Mouse (Mus musculus): ENCODE measurements around the gene Tmem19. TPM values are rescaled to one million over a fixed set of nuclear protein-coding genes. Genes with fewer than 3 reads are reported as not detected.

Tmem19 gene
- polyA plus RNA-seq, 1 experiment from 2014 or later, result 40.5 TPM

DNA sequence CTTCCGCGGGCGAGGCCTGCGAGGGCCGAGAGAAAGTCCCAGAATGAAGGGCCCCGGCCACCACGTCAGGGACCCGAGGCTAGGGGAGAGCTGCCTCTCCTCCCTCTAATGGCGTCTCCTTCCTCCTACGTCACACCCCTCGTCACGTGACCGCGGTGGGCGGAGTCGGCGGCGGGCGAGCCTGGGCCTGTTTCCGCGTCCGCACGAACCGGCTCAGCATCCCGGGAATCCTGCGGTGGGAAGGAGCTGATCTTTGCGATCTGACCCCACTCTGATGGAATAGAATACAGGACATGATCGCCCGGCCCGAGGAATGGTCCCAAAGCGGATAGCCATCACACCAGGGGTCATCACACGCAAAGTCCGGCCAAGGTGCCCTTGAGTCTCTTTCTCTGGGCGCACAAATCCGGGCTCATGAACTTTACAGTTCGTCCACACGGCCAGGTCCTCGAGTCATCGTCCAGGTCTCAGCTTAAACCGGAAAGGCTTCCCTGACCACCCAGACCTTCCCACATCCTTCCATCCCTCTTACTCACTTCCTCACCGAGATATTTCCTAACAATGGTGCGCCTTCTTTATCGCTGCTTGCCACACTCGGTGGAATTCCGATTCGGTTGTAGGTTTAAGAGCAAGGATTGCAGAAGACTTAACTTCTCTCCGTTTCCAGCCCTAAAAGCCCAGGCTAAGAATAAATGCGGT, 46.7 kb downstream of the Tmem19 start, which contains the start of gene Rab21:
Rab21 (minus strand) TSS at position 122 of the 699 bp plus-strand sequence.
- Histone ChIP-seq H3K4me3 (peak within 1 kb of the TSS; percentile 90), H3K9ac (replicated peaks) (peak within 1 kb of the TSS; percentile 95), H3K27me3 (no peaks in the 10 kb centered on the region), H3K4me1 (peaks cover 22% of the 10 kb centered on the region), H3K36me3 (no peaks in the 10 kb centered on the region), H3K27ac (replicated peaks) (peak within 1 kb of the TSS; percentile 91), H3K9me3 (no peaks in the 10 kb centered on the region), H3K4me2 (replicated peaks) (peak within 1 kb of the TSS; percentile 83)
- ATAC-seq (ENCODE audit: low FRiP score, low read depth), result peak; percentile 95
- under 1% methylated on average over 46 of the region's 48 CpGs for WGBS

DNA sequence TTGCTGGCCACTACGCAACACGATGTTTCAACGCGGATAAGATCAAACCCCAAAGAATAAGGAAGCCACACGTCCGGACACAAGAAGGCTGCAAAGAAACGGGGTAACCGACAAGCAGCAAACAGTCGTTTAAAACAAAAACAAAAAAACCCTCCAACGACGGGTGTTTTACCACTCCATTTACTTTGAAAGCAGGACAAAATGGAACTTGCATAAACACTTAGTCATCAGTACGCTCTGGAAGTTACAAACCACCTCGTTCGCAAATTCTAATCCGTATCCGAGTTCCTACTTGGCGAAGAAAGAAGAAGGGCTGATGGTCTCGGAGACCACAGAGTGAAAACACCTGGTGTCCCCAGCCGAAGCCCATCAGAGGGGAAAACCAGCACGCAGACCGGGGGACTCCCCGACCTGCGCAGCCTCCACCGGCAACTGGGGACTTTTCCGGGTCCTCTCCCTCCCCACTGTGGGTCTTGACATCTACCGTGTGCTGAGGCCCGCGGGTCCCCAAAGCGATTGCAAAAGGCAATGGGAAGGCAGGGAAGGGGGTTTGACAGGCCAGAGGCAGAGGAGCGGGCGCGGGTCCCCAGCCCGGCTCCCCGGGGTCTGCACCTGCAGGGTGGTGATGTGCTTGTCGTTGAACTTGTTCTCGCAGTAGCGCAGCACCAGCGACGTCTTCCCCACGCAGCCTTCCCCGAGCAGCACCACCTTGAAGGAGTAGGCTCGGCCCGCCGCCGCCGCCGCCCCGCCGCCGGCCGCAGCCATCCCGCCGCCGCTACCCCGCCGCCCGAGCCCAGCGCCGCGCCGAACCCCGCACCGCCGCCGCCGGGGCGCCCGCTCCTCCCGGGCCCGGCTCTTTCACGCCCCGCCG, 47.5 kb downstream of the Tmem19 start:
- WGBS, result 2% methylated on average over 53 of the region's 73 CpGs
- Histone ChIP-seq H3K4me1 (peaks cover 22% of the 10 kb centered on the region), H3K9me3 (no peaks in the 10 kb centered on the region), H3K9ac (replicated peaks) (peak overlapping the region; percentile 95), H3K36me3 (no peaks in the 10 kb centered on the region), H3K4me3 (peak overlapping the region; percentile 90), H3K4me2 (replicated peaks) (peak overlapping the region; percentile 83), H3K27me3 (no peaks in the 10 kb centered on the region), H3K27ac (replicated peaks) (peak overlapping the region; percentile 91)
- peak; percentile 77 for ATAC-seq (ENCODE audit: low FRiP score, low read depth)

DNA sequence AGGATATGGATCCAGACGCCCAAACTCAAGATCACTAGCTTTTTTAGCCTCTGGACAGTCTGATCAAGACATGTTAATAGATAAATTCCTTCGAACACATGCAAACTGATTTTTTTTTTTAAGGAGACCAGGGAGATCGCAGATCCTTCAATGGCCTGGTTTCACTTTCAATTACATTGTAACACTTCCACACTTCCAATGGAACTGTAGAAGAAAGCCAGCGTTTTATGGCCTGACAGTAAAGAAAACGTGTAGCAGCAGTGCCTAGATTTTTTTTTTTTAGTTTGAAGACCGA, 48.1 kb downstream of the Tmem19 start:
- H3K36me3 ChIP-seq, result no peaks in the 10 kb centered on the region
- H3K9ac ChIP-seq (replicated peaks), result peak overlapping the region; percentile 95
- no peak for ATAC-seq (ENCODE audit: low FRiP score, low read depth)
- 33% methylated on average over 6 of the region's 6 CpGs for WGBS
- peak overlapping the region; percentile 90 for H3K4me3 ChIP-seq
- H3K27me3 ChIP-seq, result no peaks in the 10 kb centered on the region
- H3K27ac ChIP-seq (replicated peaks), result no peak overlapping the region
- H3K4me1 ChIP-seq, result peaks cover 22% of the 10 kb centered on the region
- peak overlapping the region; percentile 83 for H3K4me2 ChIP-seq (replicated peaks)
- no peaks in the 10 kb centered on the region for H3K9me3 ChIP-seq

DNA sequence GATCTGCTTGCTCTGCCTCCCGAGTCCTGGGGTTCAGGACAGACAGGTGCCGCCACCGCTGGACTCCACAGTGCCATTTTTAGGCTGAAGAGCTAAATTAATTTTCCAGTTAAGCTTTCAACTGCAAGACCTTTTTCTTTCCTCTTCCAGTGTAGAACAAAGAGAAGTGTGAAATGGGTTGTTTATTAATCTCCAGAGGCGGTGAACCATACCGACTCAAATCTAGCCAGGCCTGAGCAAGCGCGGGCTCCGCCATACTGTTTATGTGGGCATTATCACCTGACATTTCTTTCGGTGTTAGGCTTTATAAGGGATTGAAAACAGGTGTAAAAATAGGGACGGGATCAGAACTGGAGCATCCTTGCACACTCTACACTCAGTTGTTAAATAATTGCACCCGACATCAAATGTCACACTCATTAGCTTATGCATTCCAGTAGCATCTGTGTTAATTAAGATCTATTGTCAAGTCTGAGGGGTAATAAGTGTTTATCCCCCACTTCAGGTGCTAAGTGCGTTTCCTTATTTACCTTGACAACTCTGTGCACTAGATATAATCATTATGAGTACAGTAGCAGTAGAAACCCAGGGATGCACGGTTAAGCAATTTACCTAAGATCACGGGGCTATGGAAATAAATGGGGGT, 48.5 kb downstream of the Tmem19 start:
- no peaks in the 10 kb centered on the region for H3K9me3 ChIP-seq
- H3K27ac ChIP-seq (replicated peaks), result no peak overlapping the region
- H3K9ac ChIP-seq (replicated peaks), result peak overlapping the region; percentile 95
- H3K27me3 ChIP-seq, result no peaks in the 10 kb centered on the region
- peak overlapping the region; percentile 83 for H3K4me2 ChIP-seq (replicated peaks)
- H3K4me3 ChIP-seq, result peak overlapping the region; percentile 90
- WGBS, result 77% methylated on average over 14 of the region's 14 CpGs
- no peaks in the 10 kb centered on the region for H3K36me3 ChIP-seq
- H3K4me1 ChIP-seq, result peaks cover 22% of the 10 kb centered on the region
- ATAC-seq (ENCODE audit: low FRiP score, low read depth), result no peak

DNA sequence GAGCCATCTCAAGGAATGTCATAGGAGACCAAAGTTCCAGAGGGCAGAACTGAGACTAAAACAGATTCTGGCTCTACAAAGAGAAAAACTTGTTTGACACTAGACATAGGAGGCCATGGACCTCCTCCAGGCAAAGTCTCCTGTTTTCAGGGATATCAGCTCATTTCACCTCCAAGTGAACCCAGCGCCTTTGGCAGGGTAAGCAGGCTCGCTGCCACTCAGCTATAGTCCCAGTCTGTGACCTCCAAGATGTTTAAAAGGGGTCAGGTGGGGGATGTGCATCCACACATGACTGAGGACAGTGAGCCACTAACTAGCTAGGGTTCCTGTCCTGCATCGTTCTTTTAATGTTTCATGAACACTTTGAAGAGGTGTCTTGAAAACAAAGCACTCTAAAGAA, 49.6 kb downstream of the Tmem19 start:
- H3K9me3 ChIP-seq, result no peaks in the 10 kb centered on the region
- peaks cover 22% of the 10 kb centered on the region for H3K4me1 ChIP-seq
- no peak overlapping the region for H3K9ac ChIP-seq (replicated peaks)
- no peak overlapping the region for H3K27ac ChIP-seq (replicated peaks)
- no peaks in the 10 kb centered on the region for H3K36me3 ChIP-seq
- no peaks in the 10 kb centered on the region for H3K27me3 ChIP-seq
- H3K4me2 ChIP-seq (replicated peaks), result peak overlapping the region; percentile 83; the same call in 1 of the 2 replicates
- no peak overlapping the region for H3K4me3 ChIP-seq
- WGBS, result 74% methylated on average over 3 of the region's 3 CpGs
- ATAC-seq (ENCODE audit: low FRiP score, low read depth), result no peak

DNA sequence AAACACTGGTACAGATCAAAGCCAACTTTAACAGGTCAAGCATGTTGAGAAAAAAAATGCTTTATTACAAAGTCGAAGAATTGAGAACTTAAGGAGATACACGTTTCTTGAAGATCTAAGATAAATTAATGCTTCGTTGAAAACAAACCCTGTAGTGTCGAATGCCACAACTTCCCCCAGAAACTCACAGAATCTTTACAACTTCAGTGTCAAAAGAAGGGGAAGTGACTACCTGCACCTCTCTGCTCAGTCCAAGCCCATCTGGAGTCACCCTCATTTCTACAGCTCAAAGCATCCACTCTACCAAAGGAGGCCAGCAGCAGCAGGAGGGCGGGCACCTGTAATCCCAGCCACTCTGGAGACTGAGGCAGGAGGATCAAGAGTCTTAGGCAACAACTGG, 50.1 kb downstream of the Tmem19 start:
- H3K9me3 ChIP-seq, result no peaks in the 10 kb centered on the region
- no peaks in the 10 kb centered on the region for H3K27me3 ChIP-seq
- no peak overlapping the region for H3K27ac ChIP-seq (replicated peaks)
- no peak for ATAC-seq (ENCODE audit: low FRiP score, low read depth)
- no peaks in the 10 kb centered on the region for H3K36me3 ChIP-seq
- H3K9ac ChIP-seq (replicated peaks), result no peak overlapping the region
- WGBS, result 91% methylated on average over 5 of the region's 5 CpGs
- no peak overlapping the region for H3K4me3 ChIP-seq
- peaks cover 22% of the 10 kb centered on the region for H3K4me1 ChIP-seq
- no peak overlapping the region for H3K4me2 ChIP-seq (replicated peaks)

DNA sequence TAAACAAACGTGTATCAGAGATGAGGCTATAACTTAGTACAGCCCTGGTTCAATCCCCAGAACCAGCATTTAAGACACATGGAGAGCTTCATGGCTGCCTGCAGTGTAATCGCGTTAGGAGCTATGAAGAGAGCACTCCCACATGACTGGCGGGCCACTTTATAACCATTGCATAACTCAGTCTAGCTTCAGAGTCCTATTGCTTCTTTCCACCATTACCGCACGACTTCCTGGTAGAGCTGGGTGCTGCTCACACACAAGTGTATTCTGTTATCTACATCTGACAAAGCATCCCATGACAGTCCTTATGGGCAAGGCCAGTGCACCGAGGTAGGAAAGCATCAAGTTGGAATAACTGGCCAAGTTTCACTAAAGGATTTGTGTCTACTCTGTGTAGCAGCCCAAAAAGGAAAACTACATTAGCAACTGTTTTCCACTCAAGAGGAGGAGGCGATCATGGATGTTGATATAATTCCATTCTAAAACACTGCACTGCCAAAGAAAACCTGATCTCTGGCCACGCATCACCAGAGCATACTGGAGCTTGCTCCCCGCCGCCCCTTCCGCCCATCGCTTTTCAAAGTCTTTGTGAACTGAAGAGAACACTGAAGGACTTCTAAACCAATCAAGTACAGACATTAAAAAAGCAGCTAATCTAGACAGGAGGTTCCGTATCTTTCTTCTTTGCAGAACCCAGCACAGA, 50.9 kb downstream of the Tmem19 start:
- no peak for ATAC-seq (ENCODE audit: low FRiP score, low read depth)
- H3K36me3 ChIP-seq, result no peaks in the 10 kb centered on the region
- H3K4me1 ChIP-seq, result peaks cover 22% of the 10 kb centered on the region
- H3K4me3 ChIP-seq, result no peak overlapping the region
- H3K9me3 ChIP-seq, result no peaks in the 10 kb centered on the region
- no peak overlapping the region for H3K4me2 ChIP-seq (replicated peaks)
- H3K27ac ChIP-seq (replicated peaks), result no peak overlapping the region
- WGBS, result 92% methylated on average over 14 of the region's 14 CpGs
- H3K9ac ChIP-seq (replicated peaks), result no peak overlapping the region
- no peaks in the 10 kb centered on the region for H3K27me3 ChIP-seq

DNA sequence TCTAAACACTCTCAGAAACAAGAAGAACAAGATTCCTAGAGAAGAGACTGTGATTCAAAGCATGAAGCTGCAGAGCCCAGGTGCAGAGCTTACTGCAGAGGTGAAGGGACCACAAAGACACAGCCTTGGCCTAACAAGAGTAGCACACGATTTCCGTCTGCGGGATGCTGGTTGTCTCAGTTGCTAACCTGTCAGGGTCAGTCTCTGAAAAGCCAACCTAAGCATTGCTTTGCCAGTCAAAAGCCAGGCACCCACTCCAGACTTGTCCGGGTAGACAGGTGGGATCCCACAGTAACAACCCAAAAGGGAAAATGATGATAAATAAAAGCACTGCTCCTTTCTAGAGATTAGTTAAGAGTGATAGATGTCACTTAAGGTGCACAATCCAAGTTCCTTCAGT, 53.1 kb downstream of the Tmem19 start:
- Histone ChIP-seq H3K27ac (replicated peaks) (no peak overlapping the region), H3K9ac (replicated peaks) (no peak overlapping the region), H3K9me3 (no peaks in the 10 kb centered on the region), H3K4me1 (peaks cover 20% of the 10 kb centered on the region), H3K36me3 (peaks cover 1% of the 10 kb centered on the region; the same call in 1 of the 2 replicates), H3K27me3 (no peaks in the 10 kb centered on the region), H3K4me2 (replicated peaks) (no peak overlapping the region), H3K4me3 (no peak overlapping the region)
- ATAC-seq (ENCODE audit: low FRiP score, low read depth), result no peak
- WGBS, result 96% methylated on average over 4 of the region's 4 CpGs

DNA sequence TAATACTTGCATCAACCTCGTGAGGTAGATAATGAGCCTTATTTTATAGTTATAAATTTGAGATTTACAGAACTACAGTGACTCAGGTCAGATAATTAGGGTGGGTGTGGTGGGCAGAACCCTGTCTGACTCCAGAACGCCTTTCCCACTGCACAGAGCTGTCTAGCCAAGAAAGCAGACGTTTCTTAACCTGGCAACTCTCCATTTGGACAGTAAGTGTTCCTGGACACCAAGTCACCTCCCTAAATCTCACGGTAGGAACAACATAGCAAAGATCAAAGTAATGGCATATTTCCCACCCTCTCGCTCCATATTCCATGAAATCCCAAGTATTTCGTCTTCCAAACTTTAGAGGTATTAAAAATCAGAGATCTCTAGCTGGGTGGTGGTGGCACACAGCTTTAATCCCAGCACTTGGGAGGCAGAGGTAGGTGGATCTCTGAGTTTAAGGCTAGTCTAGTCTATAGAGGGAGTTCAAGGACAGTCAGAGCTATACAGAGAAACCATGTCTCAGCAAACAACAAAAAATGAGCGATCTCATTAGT, 54.9 kb downstream of the Tmem19 start:
- ATAC-seq (ENCODE audit: low FRiP score, low read depth), result no peak
- H3K4me1 ChIP-seq, result peaks cover 2% of the 10 kb centered on the region; the same call in 1 of the 2 replicates

DNA sequence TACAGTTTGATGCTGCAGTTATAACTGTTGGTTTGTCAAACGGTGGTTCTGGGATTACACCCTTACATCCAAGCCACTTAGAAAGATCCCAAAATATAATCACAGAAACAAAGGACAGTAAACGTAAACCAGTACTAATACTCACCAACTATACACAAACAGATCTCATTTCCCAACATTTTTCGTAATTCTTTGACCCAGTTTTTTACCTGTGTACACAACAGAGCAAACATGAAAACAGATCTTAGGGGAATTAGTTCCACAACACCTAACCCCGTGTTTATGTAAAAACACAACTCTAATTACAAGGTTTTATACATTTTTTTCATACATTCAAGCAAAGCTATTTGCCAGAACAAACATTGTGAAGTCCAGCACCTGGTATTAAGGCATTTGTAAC, 63.6 kb downstream of the Tmem19 start:
- Histone ChIP-seq H3K4me2 (replicated peaks) (no peak overlapping the region), H3K36me3 (peaks cover 54% of the 10 kb centered on the region), H3K4me3 (no peak overlapping the region), H3K27me3 (no peaks in the 10 kb centered on the region), H3K9ac (replicated peaks) (no peak overlapping the region), H3K27ac (replicated peaks) (no peak overlapping the region), H3K9me3 (no peaks in the 10 kb centered on the region), H3K4me1 (no peaks in the 10 kb centered on the region)
- 96% methylated on average over 4 of the region's 4 CpGs for WGBS
- ATAC-seq (ENCODE audit: low FRiP score, low read depth), result no peak

More for the DNA sequence above, 54.9 kb downstream of the Tmem19 start:
- H3K27ac ChIP-seq (replicated peaks), result no peak overlapping the region
- H3K36me3 ChIP-seq, result peaks cover 8% of the 10 kb centered on the region; the same call in 1 of the 2 replicates
- no peaks in the 10 kb centered on the region for H3K27me3 ChIP-seq
- H3K4me2 ChIP-seq (replicated peaks), result no peak overlapping the region
- H3K9me3 ChIP-seq, result no peaks in the 10 kb centered on the region
- H3K4me3 ChIP-seq, result no peak overlapping the region
- H3K9ac ChIP-seq (replicated peaks), result no peak overlapping the region
- 91% methylated on average over 7 of the region's 7 CpGs for WGBS

DNA sequence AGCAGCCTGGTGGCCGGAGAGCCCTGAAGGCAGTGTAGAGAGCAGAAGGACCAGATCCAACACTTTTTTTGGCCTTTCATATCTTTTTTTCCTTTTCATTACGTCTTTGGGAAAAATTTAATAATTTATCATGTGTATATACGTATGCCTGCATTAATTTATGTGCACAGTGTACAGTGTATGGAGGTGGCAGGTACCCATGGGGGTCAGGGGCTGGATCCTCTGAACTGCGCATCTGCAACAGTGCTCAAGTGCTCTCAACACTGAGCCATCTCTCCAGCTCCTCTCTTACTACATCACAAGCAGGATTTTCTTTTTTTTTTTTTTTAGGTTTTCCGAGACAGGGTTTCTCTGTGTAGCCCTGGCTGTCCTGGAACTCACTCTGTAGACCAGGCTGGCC, 64.7 kb downstream of the Tmem19 start:
- peaks cover 63% of the 10 kb centered on the region for H3K36me3 ChIP-seq
- no peak overlapping the region for H3K4me2 ChIP-seq (replicated peaks)
- no peak overlapping the region for H3K9ac ChIP-seq (replicated peaks)
- no peak overlapping the region for H3K27ac ChIP-seq (replicated peaks)
- peak; percentile 60; the same call in 1 of the 2 replicates for ATAC-seq (ENCODE audit: low FRiP score, low read depth)
- H3K9me3 ChIP-seq, result no peaks in the 10 kb centered on the region
- no peaks in the 10 kb centered on the region for H3K27me3 ChIP-seq
- no peaks in the 10 kb centered on the region for H3K4me1 ChIP-seq
- no peak overlapping the region for H3K4me3 ChIP-seq
- WGBS, result 98% methylated on average over 5 of the region's 5 CpGs
